Mouse (Mus musculus): ENCODE measurements around the gene Rcvrn.
A peak's percentile ranks its signal among the peaks of the same experiment; 100 is the strongest.

Gene Rcvrn

DNA sequence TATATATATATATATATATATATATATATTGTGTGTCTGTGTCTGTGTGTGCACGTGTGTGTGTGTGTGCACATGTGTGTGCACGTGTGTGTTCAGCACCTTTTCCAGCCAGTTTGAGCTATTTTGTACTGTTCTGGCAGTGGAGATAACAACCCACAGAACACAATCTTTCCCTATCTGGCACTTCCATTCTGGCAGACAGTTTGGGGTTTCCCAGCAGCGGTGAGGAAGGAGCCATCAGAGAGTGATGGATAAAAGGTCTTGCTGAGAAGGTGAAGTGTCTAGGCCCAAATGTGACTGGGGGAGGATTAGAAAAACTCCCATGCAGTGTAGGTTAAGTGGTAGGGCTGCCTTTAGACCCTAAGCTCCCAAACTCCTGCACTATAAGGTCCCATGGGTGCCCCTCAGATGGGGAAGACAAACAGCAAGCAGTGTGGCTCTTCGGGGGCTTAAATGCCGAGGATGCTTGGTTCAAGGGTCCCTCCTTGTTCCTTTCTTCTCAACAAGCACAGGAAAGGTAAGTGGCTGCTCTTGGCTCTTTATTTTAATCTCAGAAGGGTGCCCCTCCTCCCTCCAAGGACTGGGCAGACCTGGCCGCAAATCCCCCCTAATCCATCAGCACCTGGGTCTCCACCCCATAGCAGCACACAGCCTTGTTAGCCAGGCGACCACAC lies at the start of gene Rcvrn:
Gene Rcvrn (plus strand): TSS at position 624 of the 674 bp plus-strand sequence.
- DNase-seq (ENCODE audit: low read depth, low spot score) = no peak

DNA sequence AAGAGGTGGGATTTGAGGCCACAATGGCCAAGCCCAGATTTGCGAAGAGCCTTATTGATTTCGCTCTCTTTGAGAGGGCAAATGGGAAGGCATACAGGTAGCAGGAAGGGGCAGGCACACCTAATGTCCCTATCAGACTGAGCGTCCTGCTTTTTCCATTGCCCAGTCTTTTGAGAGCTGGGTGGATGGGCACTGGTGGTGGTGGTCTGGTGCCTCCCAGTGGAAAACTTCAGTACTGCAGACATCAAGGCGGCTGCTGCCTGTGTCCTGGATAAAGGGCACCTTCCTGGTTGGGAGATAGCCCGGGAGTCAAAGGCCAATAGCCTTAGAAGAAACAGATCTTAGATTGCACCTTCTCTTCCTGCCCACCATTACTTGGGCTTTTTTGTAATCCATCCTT lies 47.4 kb upstream of the Rcvrn start:
- peak; percentile 91 for DNase-seq (ENCODE audit: low read depth, low spot score)

DNA sequence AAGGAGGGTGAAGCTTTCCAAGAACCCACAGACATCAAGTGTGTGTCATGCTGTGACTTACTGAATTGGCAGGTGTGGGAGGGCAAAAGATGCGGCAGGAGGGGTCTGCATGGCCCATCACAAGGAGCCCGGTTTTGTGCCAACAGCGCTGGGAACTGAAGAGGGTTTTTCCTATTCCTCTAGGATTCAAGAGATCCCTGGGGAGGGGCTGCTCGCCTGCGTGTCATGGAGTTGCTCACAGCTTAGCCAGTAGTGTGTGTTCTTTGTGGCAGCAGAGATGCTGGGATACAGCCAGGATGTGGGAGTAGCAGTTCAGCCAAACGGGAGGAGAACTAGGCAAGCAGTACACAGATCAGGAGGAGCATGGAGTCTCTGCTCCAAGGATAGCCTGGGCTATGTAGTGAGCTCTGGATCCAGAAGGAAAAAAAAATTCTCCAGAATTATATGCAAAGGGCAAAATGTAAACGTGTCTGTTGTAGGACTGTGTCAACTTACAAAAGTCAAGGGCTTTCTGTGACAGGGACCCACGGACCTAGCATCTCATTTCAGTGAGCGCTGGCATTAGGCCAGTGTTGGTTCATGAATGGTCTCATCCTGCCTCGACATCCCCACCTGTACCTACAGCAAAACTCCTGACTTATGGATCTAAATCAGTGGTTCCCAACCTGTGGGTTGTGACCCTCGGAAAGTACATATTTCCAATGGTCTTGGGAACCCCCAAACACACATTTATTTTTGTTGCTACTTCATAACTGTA lies 46.3 kb upstream of the Rcvrn start:
- peak; percentile 84 for DNase-seq (ENCODE audit: low read depth, low spot score)

DNA sequence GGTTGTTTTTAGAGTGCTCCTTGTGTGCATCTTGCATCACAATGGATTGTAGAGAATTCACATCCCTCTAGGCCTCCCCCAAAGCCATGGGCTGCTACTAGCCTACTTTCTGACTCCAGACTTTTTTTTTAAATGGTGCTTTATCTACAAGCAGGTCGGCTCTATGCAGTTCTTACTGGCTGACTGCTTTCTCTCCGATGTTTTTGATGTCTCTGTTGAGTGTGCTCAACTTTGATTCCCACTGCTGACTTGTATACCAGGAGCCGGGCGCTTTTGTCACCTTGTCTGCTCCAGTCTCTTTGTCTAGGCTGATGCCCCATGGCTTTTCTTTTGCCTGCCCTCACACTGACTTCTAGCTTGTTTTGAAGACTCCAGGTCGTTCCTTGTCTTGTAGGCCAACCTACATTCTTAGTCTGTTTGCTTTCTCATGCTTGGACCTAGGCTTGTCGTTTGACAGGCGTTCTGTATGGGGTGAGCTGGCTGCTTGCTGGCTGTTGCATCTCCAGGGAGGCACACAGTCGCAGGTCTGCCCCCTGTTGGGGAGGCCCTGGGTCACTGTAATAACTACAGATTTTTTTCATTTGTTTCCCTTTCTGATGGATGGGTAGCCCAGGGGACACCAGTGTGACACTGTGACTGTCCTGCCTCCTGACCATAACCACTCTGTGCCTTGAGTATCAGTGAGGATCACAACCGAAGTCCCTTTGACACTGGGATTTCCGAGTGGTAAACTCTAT lies 45.0 kb upstream of the Rcvrn start:
- DNase-seq (ENCODE audit: low read depth, low spot score) = no peak

- DNase-seq (ENCODE audit: low read depth, low spot score) = no peak
Observed at GRCm38 (mm10) chr11:67651731-67652130, 43.4 kb upstream of the Rcvrn start.

DNA sequence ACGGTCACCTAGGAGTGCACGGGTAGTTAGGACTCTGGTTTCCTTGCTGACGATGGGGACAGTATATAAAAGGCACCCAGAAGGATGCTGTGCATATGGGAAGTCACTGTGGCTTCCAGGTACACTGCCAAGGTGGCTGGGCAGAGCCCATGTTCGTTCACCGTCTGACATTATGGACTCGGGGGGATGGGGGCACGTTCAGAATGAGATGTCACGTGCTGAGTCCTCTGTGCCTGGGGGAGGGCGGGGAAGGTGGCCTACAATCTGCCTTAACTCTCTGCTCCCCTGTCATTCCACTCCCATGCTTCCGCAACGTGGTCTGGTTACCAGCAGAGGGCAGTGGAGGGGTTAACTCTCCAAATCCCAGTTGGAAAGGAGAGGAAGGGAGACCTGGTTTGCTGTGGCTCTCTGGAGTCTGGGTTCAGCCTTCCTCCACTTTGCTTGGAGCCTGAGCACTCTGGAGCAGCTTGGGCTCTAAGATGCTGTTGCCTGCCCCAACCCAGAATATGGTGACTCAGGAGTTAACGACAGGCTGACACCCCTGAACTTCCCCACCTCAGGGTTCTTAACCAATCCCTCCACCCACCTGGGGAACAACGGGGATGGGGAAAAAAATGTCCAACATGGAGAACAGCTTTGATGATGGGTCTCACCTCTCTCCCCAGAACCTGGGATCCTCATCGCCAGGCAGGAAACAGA lies 42.8 kb upstream of the Rcvrn start:
- peak; percentile 71 for DNase-seq (ENCODE audit: low read depth, low spot score)

DNA sequence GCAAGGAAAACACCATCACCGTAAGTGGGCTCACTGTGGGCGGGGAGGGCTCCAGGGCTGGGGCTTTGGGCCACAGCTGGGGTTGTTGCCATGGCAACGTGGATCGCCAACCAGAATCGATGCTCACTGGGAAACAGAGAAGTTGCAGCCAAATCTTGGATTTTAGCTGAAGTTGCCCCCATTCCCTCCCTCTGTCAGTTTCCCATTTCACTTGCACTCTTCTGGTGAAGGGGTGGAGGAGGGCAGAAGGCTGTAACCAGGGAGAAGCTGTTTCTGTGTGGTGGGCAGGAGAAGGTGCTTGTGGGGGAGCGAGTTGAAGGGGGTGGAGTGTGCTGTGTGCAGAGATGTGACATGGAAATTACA lies 42.3 kb upstream of the Rcvrn start:
- no peak for DNase-seq (ENCODE audit: low read depth, low spot score)

DNA sequence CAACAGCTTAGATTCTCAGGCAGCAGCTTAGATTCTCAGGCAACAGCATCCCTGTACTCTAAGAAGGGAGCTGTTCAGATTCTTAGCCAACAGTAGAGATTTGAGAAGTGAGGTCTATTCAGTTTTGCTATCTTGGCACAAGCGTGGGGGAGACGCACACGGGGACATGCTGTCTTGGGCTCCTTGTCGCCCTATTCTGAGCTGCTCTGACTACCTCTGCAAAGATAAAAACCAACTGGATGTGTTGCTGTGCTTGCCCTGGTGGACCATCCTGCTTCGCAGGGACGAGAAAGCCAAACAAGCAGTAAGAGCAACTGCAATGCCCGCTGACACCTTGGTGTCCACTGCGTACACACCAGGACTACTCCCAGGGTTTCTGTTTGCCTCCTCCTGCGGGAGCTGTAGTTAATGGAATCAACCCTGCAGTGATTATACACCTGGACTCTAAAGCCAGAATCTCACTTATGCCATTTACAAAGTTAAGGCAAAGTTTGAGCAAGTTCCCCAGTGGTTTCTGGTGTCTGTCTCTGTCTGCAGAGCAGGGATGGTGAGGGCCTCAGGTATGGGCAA lies 41.5 kb upstream of the Rcvrn start:
- no peak for DNase-seq (ENCODE audit: low read depth, low spot score)

DNA sequence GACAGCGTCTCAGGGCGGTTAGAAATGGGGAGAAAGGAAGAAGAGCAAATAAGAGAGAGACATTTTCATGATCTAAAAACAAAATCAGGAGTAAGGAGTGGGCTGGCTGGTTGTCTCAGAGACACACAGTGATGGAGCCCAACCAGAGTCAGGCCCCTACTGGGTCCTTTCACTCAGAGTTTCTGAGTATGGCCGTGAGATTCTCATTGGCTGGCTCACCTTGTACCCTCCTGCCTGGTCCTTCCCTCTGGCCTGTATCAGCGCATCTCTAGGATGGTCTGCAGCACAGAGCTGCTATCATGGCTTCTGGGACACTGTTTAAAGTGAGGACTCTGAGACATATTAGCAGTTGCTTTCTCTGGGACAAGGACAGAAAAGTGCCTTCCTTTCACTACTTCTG lies 40.6 kb upstream of the Rcvrn start:
- DNase-seq (ENCODE audit: low read depth, low spot score) = no peak

GRCm38 (mm10) chr11:67655236-67655959 lies 39.7 kb upstream of the Rcvrn start:
- no peak for DNase-seq (ENCODE audit: low read depth, low spot score)

DNA sequence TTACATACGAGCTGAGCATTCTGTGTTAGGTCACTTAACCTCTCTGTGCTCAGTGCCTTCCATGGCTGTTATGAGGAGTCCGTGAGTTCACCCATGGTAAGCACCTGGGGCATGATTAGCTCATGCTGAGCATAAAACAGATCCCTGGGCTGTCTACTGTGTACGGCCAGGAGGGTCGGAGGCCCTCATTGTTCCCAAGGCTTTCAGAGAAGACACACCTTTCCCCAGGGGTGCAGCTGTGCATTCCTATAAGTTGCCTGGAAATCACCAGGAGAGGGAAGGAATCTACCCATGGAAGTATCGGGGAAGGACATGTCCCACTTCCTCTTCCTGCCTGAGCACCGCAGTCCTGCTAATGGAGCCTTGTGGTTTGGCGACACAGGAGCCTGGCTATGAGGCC lies 38.8 kb upstream of the Rcvrn start:
- no peak for DNase-seq (ENCODE audit: low read depth, low spot score)

DNA sequence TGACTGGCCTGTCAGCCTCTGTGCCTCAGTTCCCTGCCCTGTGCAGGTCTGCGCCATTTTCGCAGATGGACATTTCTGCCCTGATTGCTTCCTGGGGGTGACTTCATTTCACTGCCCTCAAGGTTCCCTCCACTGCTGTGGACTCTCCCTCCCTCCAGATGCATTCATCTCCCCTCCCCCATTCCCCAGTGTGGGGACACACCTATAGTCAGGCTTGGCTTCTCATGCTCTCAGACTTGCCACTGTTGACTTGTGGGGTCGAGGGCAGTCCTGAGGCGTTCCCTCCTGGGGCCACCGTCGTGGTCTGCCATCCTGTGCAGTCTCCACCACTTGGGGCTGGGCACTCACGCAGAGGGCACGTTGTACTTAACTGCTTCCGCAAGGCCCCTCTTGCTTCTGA lies 38.3 kb upstream of the Rcvrn start:
- no peak for DNase-seq (ENCODE audit: low read depth, low spot score)

GRCm38 (mm10) chr11:67657685-67658382 lies 37.3 kb upstream of the Rcvrn start:
- DNase-seq (ENCODE audit: low read depth, low spot score) = peak; percentile 68

DNA sequence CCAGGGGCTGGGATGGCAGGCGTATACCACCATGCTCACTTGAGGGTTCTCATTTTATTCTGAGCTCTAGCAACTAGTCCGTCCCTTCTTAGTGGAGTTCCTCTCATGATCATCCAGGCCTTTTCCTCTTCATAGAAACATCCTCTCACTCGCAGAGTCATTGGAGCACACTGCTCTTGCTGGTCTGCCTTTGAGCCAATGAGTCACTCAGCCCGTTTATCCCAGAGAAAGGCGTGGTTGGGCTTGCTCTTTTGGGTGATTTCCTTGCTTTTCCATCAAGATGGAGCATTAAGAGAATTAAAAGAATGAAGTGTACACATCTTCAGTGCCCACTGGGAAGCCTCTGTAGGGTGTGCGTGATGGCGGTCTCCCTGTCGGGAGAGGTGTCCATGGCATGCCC lies 33.7 kb upstream of the Rcvrn start:
- DNase-seq (ENCODE audit: low read depth, low spot score) = peak; percentile 63

DNA sequence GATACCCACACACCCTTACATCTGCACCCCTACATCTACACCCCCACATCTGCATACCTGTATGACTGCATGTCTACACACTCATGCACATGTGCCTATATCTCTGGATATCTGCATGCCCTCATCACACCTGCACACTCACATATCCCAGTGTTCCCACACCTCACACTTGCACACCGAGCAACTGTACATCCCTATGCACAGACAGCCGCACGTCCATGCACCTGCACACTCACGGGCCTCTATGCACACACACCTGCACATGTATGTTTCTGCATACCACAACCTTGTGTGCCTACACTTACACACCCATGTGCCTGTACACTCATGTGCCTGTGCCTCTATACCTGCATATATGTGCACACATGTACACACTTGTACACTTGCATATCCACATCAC lies 31.7 kb upstream of the Rcvrn start:
- no peak for DNase-seq (ENCODE audit: low read depth, low spot score)

GRCm38 (mm10) chr11:67664261-67664660 lies 30.9 kb upstream of the Rcvrn start:
- no peak for DNase-seq (ENCODE audit: low read depth, low spot score)

GRCm38 (mm10) chr11:67664918-67665317 lies 30.2 kb upstream of the Rcvrn start:
- no peak for DNase-seq (ENCODE audit: low read depth, low spot score)

GRCm38 (mm10) chr11:67666129-67666528 lies 29.0 kb upstream of the Rcvrn start:
- DNase-seq (ENCODE audit: low read depth, low spot score) = no peak

- peak; percentile 55 for DNase-seq (ENCODE audit: low read depth, low spot score)
Observed at GRCm38 (mm10) chr11:67667531-67668332, 27.4 kb upstream of the Rcvrn start.
